Mouse (Mus musculus) neural tube, embryonic 13.5 days (tissue): ENCODE results near the gene Rsph1. TPM values are rescaled to one million over a fixed set of nuclear protein-coding genes. Genes with fewer than 3 reads are reported as not detected.

Source experiments
- ATAC-seq: fragments of 200-750 bp; cut with Nextera tagmentation; 2 replicates; pipeline ENCODE4 v1.8.0; 2017; ENCODE audit warnings: low read depth, mild to moderate bottlenecking, moderate TSS enrichment, moderate library complexity
- H3K27ac ChIP-seq: fragments of 300-500 bp; sonication (generic); replicated peaks from 2 replicates; pipeline ENCODE4 v1.5.1; 2015; ENCODE audit warnings: moderate library complexity, mild to moderate bottlenecking, inconsistent platforms
- H3K27me3 ChIP-seq: fragments of 300-500 bp; sonication (generic); 2 replicates; pipeline ENCODE4 v1.6.1; 2015; ENCODE audit warnings: mild to moderate bottlenecking, inconsistent platforms
- H3K36me3 ChIP-seq: fragments of 300-500 bp; sonication (generic); 2 replicates; pipeline ENCODE4 v1.6.1; 2015; ENCODE audit warnings: mild to moderate bottlenecking, inconsistent platforms
- H3K4me1 ChIP-seq: fragments of 300-500 bp; sonication (generic); replicated peaks from 2 replicates; pipeline ENCODE4 v1.6.1; 2015; ENCODE audit warnings: inconsistent platforms
- H3K4me2 ChIP-seq: fragments of 300-500 bp; sonication (generic); 2 replicates; pipeline ENCODE4 v1.6.1; 2015; ENCODE audit warnings: inconsistent platforms, mild to moderate bottlenecking, moderate library complexity
- H3K4me3 ChIP-seq: fragments of 300-500 bp; sonication (generic); 2 replicates; pipeline ENCODE4 v1.5.1; 2015; ENCODE audit warnings: mild to moderate bottlenecking, inconsistent platforms
- H3K9ac ChIP-seq: fragments of 300-500 bp; sonication (generic); 2 replicates; pipeline ENCODE4 v1.6.1; 2015; ENCODE audit warnings: moderate library complexity, mild to moderate bottlenecking, inconsistent platforms
- H3K9me3 ChIP-seq: fragments of 300-500 bp; sonication (generic); 2 replicates; pipeline ENCODE4 v1.6.1; 2016; ENCODE audit warnings: inconsistent platforms
- WGBS: fragments of 180-500 bp; shearing (Covaris S2); methylation state at CpG from one replicate; pipeline ENCODE4 v1.1.7; 2015; 5-methylcytosine and 5-hydroxymethylcytosine counted together
- polyA plus RNA-seq: library from polyadenylated mRNA; unstranded; fragments of >200 nt; fragmentation: Nextera tagmentation; extraction: Ambion mirVana; gene quantifications from 2 replicates; pipeline ENCODE4 v1.2.1, GENCODE M21; 2015

The Rsph1 gene
- polyA plus RNA-seq, 1 experiment from 2014 or later, result 2.3 TPM

DNA sequence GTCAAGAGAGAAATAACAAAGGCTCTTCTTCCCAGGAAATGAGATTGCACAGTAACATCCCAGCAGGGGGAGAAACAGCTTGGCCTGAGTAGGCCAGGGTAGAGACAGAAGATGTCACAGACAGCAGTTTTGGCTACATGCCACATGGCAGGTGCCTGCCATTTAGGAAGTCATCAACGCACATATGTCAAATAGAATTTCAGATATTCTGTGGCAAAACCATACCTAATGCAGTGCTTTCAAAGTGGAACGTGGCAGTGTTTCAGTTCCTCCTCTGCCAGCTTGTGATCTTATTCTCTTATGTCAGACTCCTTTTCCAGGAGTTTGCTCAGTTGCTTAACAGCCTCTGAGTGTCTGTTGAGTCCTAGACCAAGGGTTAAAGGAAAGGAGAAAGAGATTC, 8.7 kb upstream of the Rsph1 start:
- no peaks in the 10 kb centered on the region for H3K27me3 ChIP-seq
- no peaks in the 10 kb centered on the region for H3K36me3 ChIP-seq
- H3K9ac ChIP-seq, result no peak overlapping the region
- H3K27ac ChIP-seq, result no peak overlapping the region
- no peak overlapping the region for H3K4me2 ChIP-seq
- WGBS, result 70% methylated on average over 2 of the region's 2 CpGs
- peaks cover 18% of the 10 kb centered on the region for H3K4me1 ChIP-seq
- H3K9me3 ChIP-seq, result no peaks in the 10 kb centered on the region
- no peak for ATAC-seq
- H3K4me3 ChIP-seq, result no peak overlapping the region

DNA sequence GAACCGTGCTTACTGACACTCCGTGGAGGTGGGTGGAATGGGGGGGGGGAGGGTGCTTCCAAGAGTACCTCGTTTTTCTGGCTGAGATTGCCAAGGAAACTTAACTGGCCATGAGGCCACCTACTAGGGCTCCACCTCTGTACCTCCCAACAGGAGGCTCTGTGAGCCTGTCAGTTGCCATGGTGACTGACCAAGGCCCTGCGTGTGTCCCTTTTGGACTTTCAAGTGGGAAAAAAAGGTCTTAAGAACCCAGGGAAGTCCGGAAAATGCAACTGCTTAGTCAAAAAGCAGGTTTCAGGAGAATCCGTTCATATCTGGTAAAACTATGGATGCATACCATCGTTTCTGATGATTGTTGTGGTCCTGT, 5.5 kb upstream of the Rsph1 start:
- Histone ChIP-seq H3K27me3 (no peaks in the 10 kb centered on the region), H3K4me1 (peaks cover 13% of the 10 kb centered on the region), H3K27ac (no peak overlapping the region), H3K4me2 (no peak overlapping the region), H3K36me3 (no peaks in the 10 kb centered on the region), H3K9me3 (no peaks in the 10 kb centered on the region), H3K9ac (no peak overlapping the region), H3K4me3 (no peak overlapping the region)
- 19% methylated on average over 7 of the region's 7 CpGs for WGBS
- no peak for ATAC-seq

DNA sequence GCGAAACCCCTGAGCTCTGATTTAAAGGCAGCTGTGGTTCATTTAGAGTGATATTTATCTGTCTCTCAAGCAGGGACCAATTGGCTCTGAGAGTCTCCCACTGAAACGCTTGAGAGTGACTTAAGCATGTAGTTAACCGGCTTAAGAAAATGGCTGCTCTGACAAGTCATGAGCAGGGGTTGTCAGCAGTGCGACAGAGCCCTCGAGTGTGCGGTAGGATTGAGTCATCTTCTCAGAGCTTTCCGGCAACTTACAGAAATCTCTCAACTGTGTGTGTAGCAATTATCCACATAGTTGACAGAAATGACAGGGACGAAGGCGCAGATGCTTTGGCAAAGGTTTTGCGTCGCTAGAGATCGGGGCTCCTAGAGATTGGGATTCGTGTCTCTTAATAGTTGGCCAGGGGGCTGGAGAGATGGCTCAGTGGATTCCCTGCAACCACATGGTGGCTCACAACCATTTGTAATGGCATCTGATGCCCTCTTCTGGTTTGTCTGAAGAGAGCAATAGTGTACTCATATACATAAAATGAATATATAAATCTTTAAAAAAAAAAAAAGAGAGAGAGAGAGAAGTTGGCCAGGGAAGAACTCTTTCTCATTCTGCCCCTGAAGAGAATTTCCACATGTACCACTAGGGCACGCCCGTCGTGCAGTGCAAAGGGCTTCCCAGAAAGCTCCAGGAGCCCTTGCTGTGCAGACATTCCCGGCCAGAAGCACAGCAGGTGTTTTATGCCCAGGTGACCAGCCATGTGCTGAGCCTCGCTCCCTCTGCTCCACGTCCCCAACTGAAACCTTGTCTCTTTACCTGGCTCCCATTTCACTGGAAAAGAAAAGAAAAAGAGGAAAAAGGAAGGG, 4.9 kb upstream of the Rsph1 start:
- WGBS, result 44% methylated on average over 19 of the region's 19 CpGs
- H3K4me2 ChIP-seq, result no peak overlapping the region
- no peak for ATAC-seq

DNA sequence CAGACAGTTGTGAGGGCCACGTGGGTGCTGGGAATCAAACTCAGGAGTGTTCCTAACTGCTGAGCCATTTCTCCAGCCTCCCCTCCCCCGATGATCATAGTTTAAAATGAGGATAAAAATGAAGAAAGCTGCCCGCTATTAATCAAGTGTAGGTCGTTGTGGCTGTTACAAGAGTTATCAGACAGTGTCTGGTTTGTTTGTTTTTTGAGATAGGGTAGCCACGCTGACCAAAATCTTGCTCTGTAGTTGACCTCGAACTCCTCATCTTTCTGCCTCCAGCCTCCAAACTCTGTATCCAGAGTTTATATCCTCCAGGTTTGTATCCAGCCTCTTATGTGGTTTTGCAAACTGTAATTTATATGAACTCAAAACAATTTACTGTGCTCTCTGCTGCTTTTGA, 3.1 kb upstream of the Rsph1 start:
- Histone ChIP-seq H3K36me3 (no peaks in the 10 kb centered on the region), H3K9me3 (no peaks in the 10 kb centered on the region), H3K27ac (no peak overlapping the region), H3K9ac (no peak overlapping the region), H3K27me3 (0 out of 2 replicates have a peak, but pooled peaks cover 3% of the 10 kb centered on the region), H3K4me3 (no peak overlapping the region), H3K4me2 (no peak overlapping the region), H3K4me1 (peaks cover 27% of the 10 kb centered on the region)
- 80% methylated on average over 6 of the region's 6 CpGs for WGBS
- no peak for ATAC-seq

More for the DNA sequence above, 4.9 kb upstream of the Rsph1 start:
- H3K4me1 ChIP-seq, result peaks cover 19% of the 10 kb centered on the region
- H3K36me3 ChIP-seq, result no peaks in the 10 kb centered on the region
- H3K4me3 ChIP-seq, result no peak overlapping the region
- no peaks in the 10 kb centered on the region for H3K27me3 ChIP-seq
- no peak overlapping the region for H3K9ac ChIP-seq
- no peak overlapping the region for H3K27ac ChIP-seq
- no peaks in the 10 kb centered on the region for H3K9me3 ChIP-seq

DNA sequence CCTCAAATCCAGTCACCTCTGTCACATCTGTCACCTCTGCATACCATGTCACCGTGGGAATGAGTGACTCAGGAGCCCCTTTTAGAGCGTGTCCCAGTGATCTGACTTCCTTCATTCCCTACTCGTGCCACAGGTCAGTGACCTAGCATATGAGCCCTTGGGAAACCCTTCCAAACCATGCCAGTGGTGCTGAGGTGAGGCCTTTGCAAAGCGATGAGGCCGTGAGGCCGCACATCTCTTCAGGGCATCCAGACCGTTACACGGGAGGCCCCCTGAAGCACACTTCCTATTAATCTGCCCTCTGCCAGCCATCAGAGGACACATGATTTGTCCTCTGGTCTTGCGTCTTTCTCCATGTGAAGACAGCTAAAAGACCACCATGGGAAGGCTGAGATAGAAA, 2.4 kb upstream of the Rsph1 start:
- H3K4me2 ChIP-seq, result no peak overlapping the region
- no peak overlapping the region for H3K4me3 ChIP-seq
- no peak overlapping the region for H3K9ac ChIP-seq
- H3K27ac ChIP-seq, result no peak overlapping the region
- H3K36me3 ChIP-seq, result no peaks in the 10 kb centered on the region
- no peaks in the 10 kb centered on the region for H3K9me3 ChIP-seq
- H3K27me3 ChIP-seq, result 0 out of 2 replicates have a peak, but pooled peaks cover 3% of the 10 kb centered on the region
- peaks cover 27% of the 10 kb centered on the region for H3K4me1 ChIP-seq
- ATAC-seq, result no peak
- WGBS, result 80% methylated on average over 9 of the region's 9 CpGs

DNA sequence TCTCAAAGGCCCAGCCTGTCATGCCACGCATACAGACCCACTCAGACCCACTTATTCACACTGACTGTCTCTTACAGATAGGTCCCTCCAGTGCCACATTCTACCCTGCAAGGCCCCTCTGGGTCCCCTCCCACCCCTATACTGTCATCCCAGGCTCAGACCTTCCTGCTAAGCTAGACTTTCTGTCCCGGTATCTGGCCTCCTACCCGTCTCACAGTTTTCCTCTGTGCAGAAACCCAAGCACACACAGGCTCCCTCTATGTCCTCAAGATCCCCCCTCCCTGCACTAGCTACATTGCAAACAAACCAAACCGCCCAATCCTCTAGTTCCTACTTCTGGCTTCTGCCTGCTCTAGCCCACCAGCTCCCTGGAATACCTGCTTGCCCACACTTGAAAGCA, 748 bp upstream of the Rsph1 start:
- Histone ChIP-seq H3K4me1 (peaks cover 27% of the 10 kb centered on the region), H3K4me3 (no peak overlapping the region), H3K4me2 (no peak overlapping the region; the same call in 1 of the 2 replicates), H3K36me3 (no peaks in the 10 kb centered on the region), H3K9me3 (no peaks in the 10 kb centered on the region), H3K27ac (no peak overlapping the region), H3K27me3 (0 out of 2 replicates have a peak, but pooled peaks cover 3% of the 10 kb centered on the region), H3K9ac (no peak overlapping the region)
- 80% methylated on average over 4 of the region's 4 CpGs for WGBS
- 0 out of 2 replicates have a peak, but pooled peaks have one; percentile 19 for ATAC-seq

DNA sequence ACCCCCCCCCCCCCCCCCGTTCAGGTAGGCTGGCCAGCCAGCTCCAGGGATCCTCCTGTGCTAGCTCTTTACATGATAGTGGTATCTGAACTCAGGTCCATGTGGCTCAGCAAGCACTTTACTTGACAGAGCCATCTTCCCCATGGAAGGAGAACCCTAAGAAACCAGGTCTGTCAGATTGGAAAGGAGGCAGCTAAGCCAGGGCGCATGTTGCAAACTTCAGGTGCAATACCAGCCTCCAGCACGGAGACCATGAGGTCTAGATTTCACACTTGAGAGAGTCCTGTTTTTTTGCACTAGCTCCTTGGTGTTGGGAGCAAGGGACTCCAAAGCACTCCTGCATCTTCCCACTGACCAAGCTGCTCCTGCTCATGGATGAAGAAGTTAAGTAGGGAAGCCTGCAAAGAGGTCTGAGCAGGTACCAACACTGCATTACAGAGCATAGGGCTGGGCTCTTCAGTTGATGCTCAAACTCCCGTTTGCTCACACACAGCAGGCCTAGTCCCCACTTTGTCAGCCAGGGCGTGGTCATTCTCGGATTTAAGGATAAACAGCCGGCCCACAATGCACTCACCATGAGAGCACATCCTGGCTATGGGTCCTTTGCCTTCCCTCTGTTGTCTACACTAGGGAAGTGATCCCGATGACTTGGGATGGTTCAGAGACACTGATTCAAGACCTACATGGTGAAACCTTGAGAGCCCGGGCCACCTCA, 819 bp downstream of the Rsph1 start:
- H3K27me3 ChIP-seq, result 0 out of 2 replicates have a peak, but pooled peaks cover 3% of the 10 kb centered on the region
- no peak overlapping the region for H3K27ac ChIP-seq
- H3K4me2 ChIP-seq, result peak overlapping the region; percentile 82
- no peak for ATAC-seq
- no peaks in the 10 kb centered on the region for H3K36me3 ChIP-seq
- peak overlapping the region; percentile 46 for H3K4me3 ChIP-seq
- H3K4me1 ChIP-seq, result peaks cover 17% of the 10 kb centered on the region
- 24% methylated on average over 9 of the region's 9 CpGs for WGBS
- peak overlapping the region; percentile 65 for H3K9ac ChIP-seq
- H3K9me3 ChIP-seq, result no peaks in the 10 kb centered on the region

DNA sequence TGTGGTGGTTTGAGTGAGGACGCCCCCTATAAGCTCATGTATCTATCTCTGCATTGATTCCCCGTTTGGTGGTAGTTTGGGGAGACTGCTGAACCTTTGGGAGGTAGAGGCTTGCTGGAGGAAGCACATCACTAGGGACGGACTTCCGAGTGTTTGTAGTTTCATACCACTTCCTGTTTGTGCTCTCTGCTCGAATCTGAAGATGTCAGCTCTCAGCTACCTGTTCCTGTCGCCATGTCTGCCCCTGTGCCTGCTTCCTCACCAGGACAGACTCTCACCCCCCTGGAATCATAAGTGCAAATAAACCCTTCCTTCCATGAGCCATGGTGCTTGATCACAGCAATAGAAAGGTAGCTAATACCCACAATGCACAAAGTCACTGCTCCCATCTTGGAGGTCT, 2.0 kb downstream of the Rsph1 start:
- Histone ChIP-seq H3K4me3 (no peak overlapping the region), H3K9me3 (no peaks in the 10 kb centered on the region), H3K27me3 (0 out of 2 replicates have a peak, but pooled peaks cover 3% of the 10 kb centered on the region), H3K36me3 (no peaks in the 10 kb centered on the region), H3K4me1 (peaks cover 17% of the 10 kb centered on the region), H3K4me2 (no peak overlapping the region), H3K9ac (no peak overlapping the region), H3K27ac (no peak overlapping the region)
- ATAC-seq, result no peak
- WGBS, result 82% methylated on average over 6 of the region's 6 CpGs

DNA sequence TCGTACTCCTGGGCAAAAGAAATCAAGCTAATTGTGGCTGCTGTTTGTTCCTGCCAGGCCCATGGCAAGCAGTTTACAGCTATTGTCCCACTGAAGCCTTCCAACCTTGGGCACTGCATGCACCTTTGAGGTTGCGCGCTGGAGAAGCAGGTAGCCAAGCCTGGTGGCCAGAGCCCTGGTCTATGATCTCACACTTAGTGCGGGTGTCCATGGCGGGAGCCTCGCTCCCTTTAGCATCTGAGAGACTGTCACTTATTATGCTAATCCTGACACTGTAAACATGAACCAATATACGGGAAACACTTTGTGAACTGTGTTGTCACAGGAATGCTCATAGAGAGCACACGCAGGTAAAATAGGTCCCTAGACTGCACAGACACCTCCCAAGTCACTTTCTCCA, 3.6 kb downstream of the Rsph1 start:
- H3K4me1 ChIP-seq, result peaks cover 17% of the 10 kb centered on the region
- H3K9me3 ChIP-seq, result no peaks in the 10 kb centered on the region
- no peak overlapping the region for H3K27ac ChIP-seq
- 91% methylated on average over 8 of the region's 8 CpGs for WGBS
- H3K36me3 ChIP-seq, result no peaks in the 10 kb centered on the region
- no peak overlapping the region for H3K9ac ChIP-seq
- no peak overlapping the region for H3K4me2 ChIP-seq
- H3K27me3 ChIP-seq, result 0 out of 2 replicates have a peak, but pooled peaks cover 3% of the 10 kb centered on the region
- H3K4me3 ChIP-seq, result no peak overlapping the region
- no peak for ATAC-seq

DNA sequence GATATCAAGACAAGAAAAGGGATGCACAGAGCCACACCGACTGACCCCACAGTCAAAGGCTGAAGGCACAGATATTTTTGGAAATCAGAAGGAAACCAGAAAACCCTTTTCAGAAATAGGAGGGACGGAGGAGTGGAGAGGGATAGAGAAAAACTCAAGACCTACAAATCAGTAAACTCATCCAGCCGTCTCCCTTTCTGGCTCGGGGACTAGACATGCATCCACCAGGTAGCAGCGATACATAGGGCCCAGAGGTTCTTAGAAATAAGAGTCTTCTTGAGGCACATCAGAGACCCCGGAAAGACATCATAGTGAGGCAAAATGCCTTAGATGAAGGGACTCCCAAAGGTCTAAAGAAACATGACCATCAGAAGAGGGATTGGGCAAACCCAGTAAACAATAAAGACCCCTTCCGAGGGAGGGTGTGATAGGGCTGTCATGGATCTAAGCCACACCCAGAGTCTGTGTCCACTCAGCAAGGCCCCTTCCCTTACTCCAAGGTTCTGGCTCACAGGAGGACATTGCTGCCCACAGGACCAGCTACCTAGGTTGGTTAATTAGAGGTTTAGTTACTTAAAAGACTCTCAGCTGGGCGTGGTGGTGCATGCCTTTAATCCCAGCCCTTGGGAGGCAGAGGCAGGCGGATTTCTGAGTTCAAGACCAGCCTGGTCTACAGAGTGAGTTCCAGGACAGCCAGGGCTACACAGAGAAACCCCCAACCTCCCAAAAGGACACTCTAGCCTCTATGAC, 4.6 kb downstream of the Rsph1 start:
- WGBS, result 88% methylated on average over 9 of the region's 9 CpGs
- 0 out of 2 replicates have a peak, but pooled peaks cover 3% of the 10 kb centered on the region for H3K27me3 ChIP-seq
- no peaks in the 10 kb centered on the region for H3K36me3 ChIP-seq
- H3K4me3 ChIP-seq, result no peak overlapping the region
- H3K9me3 ChIP-seq, result no peaks in the 10 kb centered on the region
- H3K4me2 ChIP-seq, result no peak overlapping the region
- H3K27ac ChIP-seq, result no peak overlapping the region
- H3K4me1 ChIP-seq, result peaks cover 13% of the 10 kb centered on the region
- no peak for ATAC-seq
- H3K9ac ChIP-seq, result no peak overlapping the region

DNA sequence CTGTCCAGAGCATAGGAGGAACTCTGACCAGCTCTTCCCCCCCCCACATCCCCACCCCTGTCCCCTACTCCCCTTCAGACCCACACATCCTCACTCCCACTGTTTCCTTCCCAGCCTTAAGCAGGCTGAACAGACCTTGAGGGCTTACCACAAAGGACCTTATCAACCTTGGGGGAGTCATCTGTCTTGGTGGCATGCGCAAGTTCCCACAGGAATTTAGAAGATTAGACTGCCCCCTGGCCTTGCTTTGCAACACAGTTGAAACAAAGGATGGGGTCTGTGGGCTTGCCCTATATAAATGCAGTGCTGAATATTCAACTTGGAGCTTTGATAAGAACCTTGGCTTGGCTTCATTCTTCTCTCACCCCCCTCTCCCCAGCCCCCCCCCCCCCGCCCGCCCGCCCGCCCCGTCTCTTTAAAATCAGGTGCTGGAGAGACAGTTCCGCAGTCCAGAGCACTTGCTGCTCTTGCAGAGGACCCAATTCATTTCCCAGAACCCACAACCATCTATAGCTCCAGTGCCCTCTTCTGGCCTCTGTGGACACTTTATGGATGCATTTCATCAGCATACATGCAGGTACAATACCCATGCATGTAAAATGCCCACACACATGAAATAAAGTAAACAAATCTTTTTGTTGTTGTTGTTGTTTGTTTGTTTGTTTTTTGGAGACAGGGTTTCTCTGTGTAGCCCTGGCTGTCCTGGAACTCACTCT, 5.9 kb downstream of the Rsph1 start:
- no peak overlapping the region for H3K9ac ChIP-seq
- no peak overlapping the region for H3K4me3 ChIP-seq
- no peak overlapping the region for H3K27ac ChIP-seq
- no peaks in the 10 kb centered on the region for H3K36me3 ChIP-seq
- H3K4me2 ChIP-seq, result no peak overlapping the region
- H3K4me1 ChIP-seq, result peaks cover under 1% of the 10 kb centered on the region; the same call in 1 of the 2 replicates
- H3K9me3 ChIP-seq, result no peaks in the 10 kb centered on the region
- no peak for ATAC-seq
- 74% methylated on average over 7 of the region's 7 CpGs for WGBS
- H3K27me3 ChIP-seq, result no peaks in the 10 kb centered on the region
